Comparison of ENCODE assay signal across 19 mouse cellular contexts in genomic region chr16:34812165-34812564, GRCm38 (mm10).
DNase-seq lines count a peak whose midpoint lies in the region; ATAC-seq and TF ChIP-seq lines count a peak whose summit lies in the region.
"Had no signal": no experiment of that assay in that cellular context is flagged by ENCODE, and none has a peak within 500 bp of the region (broad histone marks: within the 10 kb centered on the region; RNA-seq: fewer than 3 reads in every experiment).

No protein-coding gene starts in this region.

- no peak overlapping the region for H3K27ac ChIP-seq in kidney, adult 2 months (ENCODE audit: insufficient read depth, low read depth, low read length)
- no peak overlapping the region for H3K27ac ChIP-seq in stomach, embryonic 14.5 days (ENCODE audit: low read length)
- no peak overlapping the region for H3K27ac ChIP-seq in heart, embryonic 12.5 days (ENCODE audit: poor library complexity, severe bottlenecking)
- H3K27ac ChIP-seq: embryonic facial prominence, embryonic 13.5 days; forebrain, embryonic 13.5 days; hindbrain, embryonic 12.5 days; hindbrain, postnatal 0 days had no signal

- H3K36me3 ChIP-seq in kidney, adult 2 months (ENCODE audit: control insufficient read depth, insufficient read depth, low read length): no peaks in the 10 kb centered on the region
- no peaks in the 10 kb centered on the region for H3K36me3 ChIP-seq in stomach, embryonic 14.5 days (ENCODE audit: control insufficient read depth, insufficient read depth, low read length)
- H3K36me3 ChIP-seq in heart, embryonic 12.5 days: no peaks in the 10 kb centered on the region
- H3K36me3 ChIP-seq: embryonic facial prominence, embryonic 13.5 days; hindbrain, embryonic 12.5 days had no signal

- no peaks in the 10 kb centered on the region for H3K9me3 ChIP-seq in stomach, embryonic 14.5 days (ENCODE audit: control insufficient read depth, low read depth, low read length)
- H3K9me3 ChIP-seq in heart, embryonic 12.5 days (replicated peaks): no peaks in the 10 kb centered on the region
- H3K9me3 ChIP-seq: embryonic facial prominence, embryonic 13.5 days; forebrain, embryonic 13.5 days; hindbrain, embryonic 12.5 days had no signal

- WGBS in kidney, adult 2 months: 40% methylated on average over 2 of the region's 2 CpGs
- 48% methylated on average over 2 of the region's 2 CpGs for WGBS in stomach, embryonic 14.5 days
- WGBS in heart, embryonic 12.5 days: 57% methylated on average over 2 of the region's 2 CpGs

- peak; percentile 20 for DNase-seq in kidney, adult 2 months
- DNase-seq in kidney, postnatal 10 days: no peak
- DNase-seq in lung, postnatal 25 days (ENCODE audit: low spot score): peak; percentile 36
- DNase-seq in lung, postnatal 4 days: no peak
- DNase-seq: adrenal gland, adult 8-10 months; adrenal gland, postnatal 36 days; cerebellum, adult 2 months; cerebellum, postnatal 25 days; forebrain, postnatal 0 days; gastrocnemius, postnatal 14 days; heart, postnatal 10 days; heart, postnatal 4 days had no signal

- H3K4me1 ChIP-seq in kidney, adult 2 months (ENCODE audit: control insufficient read depth, insufficient read depth, low read length): peaks cover 5% of the 10 kb centered on the region; the same call in 1 of the 2 replicates
- peaks cover 7% of the 10 kb centered on the region; the same call in 1 of the 2 replicates for H3K4me1 ChIP-seq in stomach, embryonic 14.5 days (ENCODE audit: control insufficient read depth, insufficient read depth, low read length)
- peaks cover 11% of the 10 kb centered on the region for H3K4me1 ChIP-seq in heart, embryonic 12.5 days (replicated peaks)

- H3K4me3 ChIP-seq in kidney, adult 2 months (ENCODE audit: insufficient read depth, low read depth, low read length): no peak overlapping the region
- H3K4me3 ChIP-seq in stomach, embryonic 14.5 days (ENCODE audit: low read depth, low read length): no peak overlapping the region
- no peak overlapping the region for H3K4me3 ChIP-seq in heart, embryonic 12.5 days
- H3K4me3 ChIP-seq: embryonic facial prominence, embryonic 13.5 days; forebrain, embryonic 13.5 days; hindbrain, embryonic 12.5 days had no signal

- H3K4me2 ChIP-seq in stomach, embryonic 14.5 days (replicated peaks; ENCODE audit: low read depth, low read length): no peak overlapping the region
- no peak overlapping the region for H3K4me2 ChIP-seq in heart, embryonic 12.5 days
- H3K4me2 ChIP-seq: embryonic facial prominence, embryonic 13.5 days; forebrain, embryonic 13.5 days; hindbrain, embryonic 12.5 days had no signal

- no peak for TF ChIP-seq CTCF in kidney, adult 2 months (conservative IDR thresholded peaks at IDR 0.05; ENCODE audit: insufficient read depth, insufficient read length, low read depth, low read length)

- no peak overlapping the region for H3K9ac ChIP-seq in stomach, embryonic 14.5 days (replicated peaks; ENCODE audit: low read depth, low read length)
- H3K9ac ChIP-seq in heart, embryonic 12.5 days: no peak overlapping the region
- H3K9ac ChIP-seq: embryonic facial prominence, embryonic 13.5 days; forebrain, embryonic 13.5 days; forebrain, postnatal 0 days; hindbrain, embryonic 12.5 days had no signal

- H3K27me3 ChIP-seq in kidney, adult 2 months (replicated peaks; ENCODE audit: control insufficient read depth, insufficient read depth, low read length): no peaks in the 10 kb centered on the region
- no peaks in the 10 kb centered on the region for H3K27me3 ChIP-seq in stomach, embryonic 14.5 days (ENCODE audit: control insufficient read depth, insufficient read depth, low read length)
- H3K27me3 ChIP-seq in heart, embryonic 12.5 days (replicated peaks): 0 out of 2 replicates have a peak, but pooled peaks cover 8% of the 10 kb centered on the region
- H3K27me3 ChIP-seq: hindbrain, embryonic 12.5 days had no signal

- 0 out of 2 replicates have a peak, but pooled peaks have one; percentile 61 for ATAC-seq in stomach, embryonic 14.5 days (ENCODE audit: insufficient number of reproducible peaks, insufficient read depth, low FRiP score, low read depth)
- ATAC-seq in granulocyte monocyte progenitor cell, adult 5-6 weeks (replicated peaks; ENCODE audit: poor library complexity, severe bottlenecking): no peak
- no peak for ATAC-seq in heart, embryonic 12.5 days (ENCODE audit: insufficient number of reproducible peaks, low FRiP score)
- ATAC-seq: forebrain, embryonic 13.5 days; forebrain, postnatal 0 days; hindbrain, postnatal 0 days had no signal

- TF ChIP-seq POLR2A in kidney, adult 2 months (IDR thresholded peaks at IDR 0.05; ENCODE audit: low read depth, low read length): no peak

Comparison
In these comparisons a context has a peak if more than half of its experiments do, and no peak if none do; other contexts are left out.
1. DNase-seq: peak in kidney, adult 2 months (single experiment) and lung, postnatal 25 days (single experiment); none in kidney, postnatal 10 days (single experiment) and lung, postnatal 4 days (0 of 2).